Mouse (Mus musculus): Measurements from ENCODE around the gene R3hdm1.

DNA sequence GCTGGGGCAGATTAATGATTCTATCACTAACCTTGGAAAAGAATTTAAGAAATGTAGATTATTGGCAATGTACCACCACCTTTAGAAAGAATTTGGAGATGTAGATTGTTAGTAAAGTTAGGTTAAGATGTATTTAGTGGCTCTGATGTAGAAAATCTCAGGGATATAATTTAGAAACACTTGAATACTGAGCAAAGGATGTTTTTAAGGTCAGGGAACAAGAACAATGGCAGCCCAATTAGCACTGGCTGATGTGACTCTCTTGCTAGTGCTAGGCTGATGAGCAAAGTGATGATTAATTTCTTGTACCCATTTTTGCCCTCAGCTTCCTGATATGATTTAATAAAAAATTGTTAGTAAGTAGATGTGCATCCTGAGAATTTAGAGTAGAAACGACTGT lies 41.7 kb upstream of the R3hdm1 start:
- TF ChIP-seq E2F4 (IDR thresholded peaks at IDR 0.05; ENCODE audit: insufficient replicate concordance, low read depth, low read length) (no peak), POLR2A (IDR thresholded peaks at IDR 0.05; ENCODE audit: low read depth, low read length) (no peak), BHLHE40 (IDR thresholded peaks at IDR 0.05; ENCODE audit: low read depth, low read length) (no peak), CHD1 (IDR thresholded peaks at IDR 0.05; ENCODE audit: low read depth, low read length) (no peak), USF2 (conservative IDR thresholded peaks at IDR 0.05; ENCODE audit: low read depth, low read length) (no peak), CTCF (conservative IDR thresholded peaks at IDR 0.05 in 1 of 2, IDR thresholded peaks at IDR 0.05 in 1 of 2; ENCODE audit: low read depth in 2 of 2, low read length in 2 of 2) (no peak), TBP (conservative IDR thresholded peaks at IDR 0.05; ENCODE audit: low read depth, low read length) (no peak), JUND (conservative IDR thresholded peaks at IDR 0.05; ENCODE audit: low read depth, low read length) (no peak), HCFC1 (IDR thresholded peaks at IDR 0.05; ENCODE audit: low read depth, low read length) (no peak), TCF12 (IDR thresholded peaks at IDR 0.05; ENCODE audit: low read depth, low read length) (no peak), MAZ (IDR thresholded peaks at IDR 0.05; ENCODE audit: low read depth, low read length) (no peak), UBTF (IDR thresholded peaks at IDR 0.05; ENCODE audit: low read depth, low read length) (no peak), CHD2 (IDR thresholded peaks at IDR 0.05; ENCODE audit: low read length) (no peak)
